Mouse (Mus musculus) frontal cortex, postnatal 10 days (tissue): ENCODE results near the gene Abcc9.

ENCODE experiments used
- DNase-seq, 2 experiments: peaks; one replicate each; pipeline ENCODE4 v3.0.0; 2022; ENCODE audit warnings: low spot score in 2 of 2, mixed read lengths in 1 of 2

The Abcc9 gene

GRCm38 (mm10) chr6:142548377-142548776 lies 153.7 kb downstream of the Abcc9 start:
- DNase-seq = no peak

- no peak for DNase-seq
Observed at GRCm38 (mm10) chr6:142545132-142545531, 157.0 kb downstream of the Abcc9 start.

DNA sequence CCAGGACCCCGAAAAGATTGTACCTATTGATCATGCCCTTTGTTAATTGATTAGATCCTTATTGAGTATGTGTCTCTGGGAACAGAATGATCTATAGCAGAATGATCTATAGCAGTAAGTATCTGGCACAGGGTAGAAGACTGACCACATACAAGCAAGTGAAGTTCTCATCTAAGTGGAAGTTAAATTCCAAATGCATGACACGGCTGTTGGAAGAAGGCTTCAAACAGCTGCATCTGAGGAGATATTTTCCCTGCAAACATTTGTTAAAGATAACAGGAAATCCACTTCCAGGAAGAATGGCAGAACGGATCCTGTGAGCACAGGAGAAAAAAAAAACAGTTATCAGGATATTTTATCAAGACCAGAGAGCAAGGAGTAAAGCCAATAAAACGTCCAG lies 158.5 kb downstream of the Abcc9 start:
- no peak for DNase-seq

GRCm38 (mm10) chr6:142542800-142543175 lies 159.3 kb downstream of the Abcc9 start:
- no peak for DNase-seq

GRCm38 (mm10) chr6:142542082-142542799 lies 159.9 kb downstream of the Abcc9 start:
- DNase-seq = no peak

GRCm38 (mm10) chr6:142540561-142541160 lies 161.5 kb downstream of the Abcc9 start:
- no peak for DNase-seq

DNA sequence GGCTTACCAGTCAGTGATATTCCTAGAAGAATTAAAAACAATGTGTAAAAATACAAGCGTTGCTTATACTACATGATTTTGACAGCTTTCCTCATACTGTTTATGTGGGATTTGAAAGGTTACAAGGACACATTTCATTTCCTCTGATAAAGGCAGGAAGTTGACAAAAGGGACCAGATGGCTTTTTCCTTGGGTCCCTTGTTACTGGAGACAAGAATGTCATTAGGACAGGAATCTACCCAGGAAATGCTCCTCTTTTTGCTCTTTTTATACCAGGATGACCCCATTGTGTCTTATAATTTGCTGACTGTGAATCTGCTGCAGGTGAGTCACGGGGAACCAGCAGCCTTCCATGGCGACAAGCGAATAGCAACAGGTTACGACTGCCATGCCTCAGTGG lies 162.0 kb downstream of the Abcc9 start:
- no peak for DNase-seq

DNA sequence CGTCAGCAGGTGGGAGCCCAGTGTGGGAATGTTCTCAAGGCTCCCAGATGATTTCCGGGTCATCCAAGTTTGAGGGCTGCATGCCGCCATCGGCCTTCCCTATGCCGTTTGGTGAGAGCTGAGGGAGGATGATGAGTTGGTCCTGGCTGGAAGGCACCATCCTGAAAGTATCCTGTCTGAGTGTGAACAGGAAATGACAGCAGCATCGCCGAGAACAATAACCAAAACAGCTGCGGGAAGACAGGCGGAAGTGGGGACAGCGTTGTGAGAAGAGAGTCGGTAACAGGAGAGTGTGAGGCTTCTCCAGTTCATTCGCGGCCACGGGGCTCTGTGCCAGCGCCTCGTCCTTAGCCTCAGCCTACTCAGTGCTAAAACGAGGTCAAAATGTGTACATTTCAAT lies 163.6 kb downstream of the Abcc9 start:
- DNase-seq = no peak
